26 mouse cellular contexts compared by ENCODE assay signal in the genomic region with DNA sequence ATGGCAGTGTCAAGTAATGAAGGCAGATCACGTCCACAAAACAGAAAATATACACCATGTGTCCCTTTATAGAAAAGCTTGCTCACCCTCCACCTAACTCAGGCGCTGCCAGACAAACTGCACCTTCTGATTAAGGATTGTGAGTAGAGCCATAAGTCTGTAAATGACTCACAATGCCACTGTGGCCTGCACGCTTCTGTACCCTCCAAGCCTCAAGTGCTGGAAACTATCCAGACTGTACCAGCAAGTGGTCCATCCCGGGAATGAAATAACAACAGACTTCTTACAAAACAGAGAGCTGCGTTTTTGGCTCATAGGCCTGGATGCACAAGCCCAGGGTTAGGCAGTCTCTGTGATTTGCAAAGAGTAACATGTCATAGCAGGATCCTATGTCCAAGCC.
"Had no signal": no experiment of that assay in that cellular context is flagged by ENCODE, and none has a peak within 500 bp of the region (broad histone marks: within the 10 kb centered on the region; RNA-seq: fewer than 3 reads in every experiment).

No protein-coding gene starts in this region.

- H3K4me2 ChIP-seq: heart, embryonic 11.5 days; heart, embryonic 13.5 days; heart, embryonic 15.5 days; hindbrain, embryonic 15.5 days; intestine, embryonic 15.5 days; limb, embryonic 12.5 days; liver, embryonic 11.5 days; liver, embryonic 13.5 days; liver, embryonic 15.5 days had no signal

- H3K9ac ChIP-seq: heart, embryonic 13.5 days; heart, embryonic 15.5 days; hindbrain, embryonic 15.5 days; intestine, embryonic 15.5 days; limb, embryonic 12.5 days; liver, embryonic 13.5 days; liver, embryonic 15.5 days had no signal

- H3K4me1 ChIP-seq: hindbrain, embryonic 15.5 days; intestine, embryonic 15.5 days; limb, embryonic 12.5 days had no signal

- ATAC-seq: inflammation-experienced regulatory T-cells, adult 6 months; intestine, embryonic 15.5 days; intestine, postnatal 0 days had no signal

- H3K4me3 ChIP-seq: gastrocnemius, adult 2 months; heart, adult 2 months; heart, embryonic 13.5 days; heart, embryonic 15.5 days; hindbrain, embryonic 15.5 days; intestine, embryonic 15.5 days; layer of hippocampus, adult 2 months; left cerebral cortex, adult 2 months; limb, embryonic 10.5 days; limb, embryonic 12.5 days; liver, embryonic 13.5 days; liver, embryonic 15.5 days had no signal

- H3K27me3 ChIP-seq: heart, embryonic 13.5 days; heart, embryonic 15.5 days; hindbrain, embryonic 15.5 days; intestine, embryonic 15.5 days; limb, embryonic 12.5 days; liver, embryonic 13.5 days; liver, embryonic 15.5 days had no signal

- H3K9me3 ChIP-seq: heart, embryonic 13.5 days; heart, embryonic 15.5 days; hindbrain, embryonic 15.5 days; intestine, embryonic 15.5 days; limb, embryonic 10.5 days; limb, embryonic 12.5 days; liver, embryonic 13.5 days; liver, embryonic 15.5 days had no signal

- DNase-seq: gastrocnemius, adult 2 months; gastrocnemius, postnatal 10 days; gastrocnemius, postnatal 25 days; heart, adult 2 months; heart, postnatal 14 days; heart, postnatal 4 days; kidney, adult 18-20 months; kidney, adult 8-10 months; kidney, postnatal 10 days; kidney, postnatal 25 days; kidney, postnatal 4 days; liver; liver, embryonic 13.5 days had no signal

- H3K27ac ChIP-seq: gastrocnemius, adult 2 months; heart, adult 2 months; heart, embryonic 13.5 days; heart, embryonic 15.5 days; hindbrain, embryonic 15.5 days; intestine, embryonic 15.5 days; layer of hippocampus, adult 2 months; left cerebral cortex, adult 2 months; limb, embryonic 10.5 days; limb, embryonic 12.5 days; liver, embryonic 13.5 days; liver, embryonic 15.5 days had no signal
